Mouse (Mus musculus): ENCODE measurements around the gene Plekha1.
A peak's percentile ranks its signal among the peaks of the same experiment; 100 is the strongest.

Plekha1 gene

DNA sequence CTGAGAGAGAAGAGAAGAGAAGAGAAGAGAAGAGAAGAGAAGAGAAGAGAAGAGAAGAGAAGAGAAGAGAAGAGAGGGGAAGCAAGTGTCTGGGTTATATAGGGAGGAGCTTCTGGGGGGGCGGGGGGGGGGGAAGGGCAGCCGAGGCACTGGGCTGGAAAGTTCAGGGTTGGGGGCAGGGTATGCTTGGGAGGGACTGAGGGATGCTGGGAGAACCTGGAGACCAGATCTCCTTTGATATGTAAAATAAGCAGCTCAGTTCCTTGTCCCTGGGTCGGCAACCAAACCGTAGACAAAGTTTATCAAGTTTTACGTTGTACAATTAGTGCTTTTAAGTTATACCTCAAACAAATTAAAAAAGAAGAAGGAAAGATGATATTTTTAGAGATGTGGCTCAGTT is 5.6 kb upstream of the Plekha1 start:
- DNase-seq (ENCODE audit: low spot score): no peak

DNA sequence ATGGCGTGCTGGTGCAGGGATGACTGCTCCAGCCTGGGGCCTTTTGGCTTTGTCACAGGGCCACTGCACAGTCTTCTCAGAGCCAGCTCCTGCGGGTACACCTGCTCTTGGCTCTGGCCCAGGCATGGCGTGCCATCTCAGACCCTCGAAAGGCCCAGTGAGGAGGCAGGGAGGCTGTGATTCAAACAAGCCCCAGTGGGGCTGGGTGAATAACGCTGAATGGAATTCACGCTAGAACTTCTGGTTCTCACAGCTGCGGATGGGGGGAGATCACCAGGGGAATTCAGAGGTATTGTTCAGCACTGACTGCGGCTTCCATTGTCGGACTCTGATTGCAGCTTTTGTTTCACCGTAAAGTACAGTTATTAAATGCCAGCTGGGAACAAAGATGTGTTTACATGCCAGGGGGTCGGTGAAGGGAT is 4.8 kb upstream of the Plekha1 start:
- no peak for DNase-seq (ENCODE audit: low spot score)

DNA sequence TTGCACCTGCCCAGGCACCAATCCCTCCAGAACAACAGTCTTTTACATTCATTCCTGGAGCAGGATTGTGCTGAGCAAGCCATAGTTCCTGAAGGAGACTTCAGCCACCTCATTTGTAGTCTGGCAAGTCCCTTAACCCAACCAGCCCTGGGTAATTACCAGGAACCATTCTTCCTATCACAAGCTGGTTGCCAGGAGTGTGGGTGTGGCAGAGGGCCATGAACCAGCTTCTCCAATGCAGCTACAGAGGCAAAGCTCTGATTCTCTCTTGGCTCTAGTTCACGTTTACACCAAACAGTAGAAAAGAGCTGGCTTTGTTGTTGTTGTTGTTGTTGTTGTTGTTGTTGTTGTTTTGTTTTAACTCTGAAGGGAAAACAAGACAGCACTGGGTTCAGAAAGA is 3.1 kb upstream of the Plekha1 start:
- DNase-seq (ENCODE audit: low spot score): no peak

DNA sequence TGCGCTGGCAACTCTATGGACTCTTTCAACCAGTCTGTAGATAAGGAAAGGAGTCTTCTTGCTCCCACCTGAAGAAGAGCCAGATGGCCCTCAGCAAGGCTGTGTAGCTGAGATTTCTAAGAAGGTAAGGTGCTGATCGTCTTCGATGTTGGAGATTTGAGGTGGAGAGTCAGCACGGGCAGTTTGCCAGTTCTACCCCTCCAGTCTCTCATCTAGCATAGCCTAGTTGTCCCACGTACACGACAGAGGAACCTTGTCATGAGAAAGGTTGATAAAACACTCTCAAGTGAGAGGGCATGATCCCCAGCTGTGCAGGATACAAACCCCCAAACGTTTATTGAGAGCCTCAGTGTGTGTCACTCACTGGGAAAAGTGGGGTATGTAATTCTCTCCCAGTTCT is 845 bp upstream of the Plekha1 start:
- DNase-seq (ENCODE audit: low spot score): no peak

GRCm38 (mm10) chr7:130866640-130867039 is 1.1 kb downstream of the Plekha1 start:
- DNase-seq (ENCODE audit: low spot score): no peak

GRCm38 (mm10) chr7:130867256-130867655 is 1.7 kb downstream of the Plekha1 start:
- no peak for DNase-seq (ENCODE audit: low spot score)

DNA sequence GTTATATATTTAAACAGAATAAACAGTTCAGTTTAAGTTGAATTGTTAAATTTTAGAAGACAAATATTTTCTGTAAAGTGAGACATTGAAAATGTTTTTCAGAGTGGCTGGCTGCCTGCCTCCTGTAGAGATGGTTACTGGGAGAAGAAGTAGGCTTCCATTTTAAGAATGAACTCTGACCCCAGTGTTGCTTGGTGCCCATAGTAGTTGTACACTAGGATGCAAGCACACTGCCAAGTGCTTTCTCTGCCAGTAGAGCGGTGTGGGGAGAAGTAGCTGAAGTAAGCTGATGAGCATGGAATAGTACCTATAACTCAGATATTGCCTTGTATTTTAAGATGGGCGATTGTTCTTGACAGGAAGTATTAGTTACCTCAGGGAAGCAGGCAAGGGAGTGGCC is 18.6 kb downstream of the Plekha1 start:
- no peak for DNase-seq (ENCODE audit: low spot score)

DNA sequence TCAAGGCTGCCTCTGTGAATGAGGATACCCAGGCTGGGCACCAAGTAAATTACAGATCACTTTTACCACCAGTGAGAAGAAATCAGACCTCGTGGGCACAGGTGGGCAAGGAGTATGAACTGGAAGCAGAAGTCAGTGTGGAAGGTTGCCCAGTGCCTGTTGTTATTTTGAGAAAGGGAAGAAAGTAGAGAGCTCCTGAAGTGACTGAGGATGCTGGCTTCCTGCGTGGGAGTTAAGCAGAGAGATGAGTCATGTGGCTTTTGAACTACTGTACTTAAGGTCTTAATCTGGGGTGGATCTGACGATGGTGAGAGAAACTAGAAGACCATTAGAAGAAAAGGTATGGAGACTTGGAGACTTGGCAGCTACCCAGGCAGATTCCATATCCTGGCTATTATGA is 20.7 kb downstream of the Plekha1 start:
- no peak for DNase-seq (ENCODE audit: low spot score)

DNA sequence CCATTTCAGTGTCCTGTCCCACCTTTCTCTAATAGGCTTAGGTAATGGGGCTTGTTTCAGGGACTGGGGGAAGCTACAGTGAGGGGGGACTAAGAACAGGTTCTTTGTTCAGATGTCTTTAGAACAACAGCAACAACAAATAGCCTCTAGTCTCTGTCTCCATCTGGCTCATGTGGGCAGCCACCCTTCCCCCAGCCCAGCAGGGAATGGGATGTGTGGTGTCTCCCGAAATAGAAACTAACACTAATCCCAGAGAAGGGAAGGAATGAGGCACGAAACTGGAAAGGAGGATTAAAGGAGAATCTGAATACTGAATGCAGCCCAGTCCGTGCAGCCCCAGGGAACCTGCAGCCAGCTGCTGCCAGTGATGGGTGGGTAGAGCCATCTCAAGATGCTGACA is 22.4 kb downstream of the Plekha1 start:
- DNase-seq (ENCODE audit: low spot score): no peak

GRCm38 (mm10) chr7:130890871-130891270 is 25.3 kb downstream of the Plekha1 start:
- no peak for DNase-seq (ENCODE audit: low spot score)

DNA sequence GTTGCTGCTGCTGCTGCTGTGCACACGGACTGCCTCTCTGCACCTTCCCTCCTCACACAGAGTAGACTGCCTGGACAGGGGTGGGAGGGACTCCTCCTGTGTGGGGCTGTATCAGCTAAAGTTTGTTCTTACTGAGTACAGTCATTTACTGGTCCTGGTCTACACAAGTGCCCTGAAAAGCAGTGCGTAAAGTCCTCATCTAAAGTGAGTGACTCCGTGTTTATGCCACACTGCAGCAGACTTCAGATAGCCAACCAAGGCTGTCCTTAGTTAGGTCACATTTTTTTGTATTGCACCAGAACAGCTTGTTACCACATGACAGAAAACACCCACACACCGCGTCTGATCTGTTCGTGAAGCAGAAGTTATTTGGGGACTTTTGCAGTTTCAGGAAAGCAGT is 27.4 kb downstream of the Plekha1 start:
- peak; percentile 72 for DNase-seq (ENCODE audit: low spot score)

DNA sequence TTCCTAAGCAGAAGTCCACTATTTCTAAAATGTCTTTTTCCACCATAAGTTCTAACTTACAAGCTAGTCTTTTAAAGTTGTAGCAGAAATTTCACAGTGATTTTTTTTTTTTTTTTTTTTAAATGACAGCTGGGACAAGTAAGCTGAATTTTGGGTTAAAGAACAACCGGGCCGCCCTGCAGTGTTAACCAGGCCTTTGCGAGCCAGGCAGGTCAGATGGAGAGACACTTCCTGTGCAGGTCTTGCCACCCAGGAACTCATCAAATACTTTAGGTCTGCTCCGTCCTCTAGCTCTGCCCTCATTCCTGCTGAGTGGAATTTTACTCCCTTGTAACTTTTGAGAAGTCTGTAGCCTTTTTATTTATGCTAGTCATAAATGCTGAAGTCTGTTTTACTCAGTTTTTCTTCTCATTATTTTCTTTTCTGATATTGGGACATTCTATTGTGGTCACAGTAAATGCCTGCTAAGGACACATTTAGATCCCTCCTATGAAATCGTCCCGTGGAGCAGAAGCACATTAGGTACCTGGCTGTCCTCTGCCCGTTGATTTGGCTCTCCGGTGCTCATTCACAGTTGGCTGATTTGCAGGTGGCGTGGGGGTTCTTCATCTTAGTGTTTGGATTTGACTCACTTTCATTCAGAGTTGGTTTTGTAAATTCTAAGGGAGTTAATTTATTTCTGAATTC is 29.5 kb downstream of the Plekha1 start:
- no peak for DNase-seq (ENCODE audit: low spot score)

GRCm38 (mm10) chr7:130895618-130895945 is 30.0 kb downstream of the Plekha1 start:
- no peak for DNase-seq (ENCODE audit: low spot score)

GRCm38 (mm10) chr7:130896064-130896463 is 30.5 kb downstream of the Plekha1 start:
- no peak for DNase-seq (ENCODE audit: low spot score)

- no peak for DNase-seq (ENCODE audit: low spot score)
These were observed 31.6 kb downstream of the Plekha1 start for GRCm38 (mm10) chr7:130897201-130897600.

GRCm38 (mm10) chr7:130898373-130898772 is 32.8 kb downstream of the Plekha1 start:
- no peak for DNase-seq (ENCODE audit: low spot score)

- no peak for DNase-seq (ENCODE audit: low spot score)
These were observed 34.8 kb downstream of the Plekha1 start for GRCm38 (mm10) chr7:130900233-130900848.

GRCm38 (mm10) chr7:130902929-130903328 is 37.4 kb downstream of the Plekha1 start:
- DNase-seq (ENCODE audit: low spot score): no peak

- no peak for DNase-seq (ENCODE audit: low spot score)
These were observed 38.0 kb downstream of the Plekha1 start for GRCm38 (mm10) chr7:130903505-130904074.

- no peak for DNase-seq (ENCODE audit: low spot score)
These were observed 39.2 kb downstream of the Plekha1 start for GRCm38 (mm10) chr7:130904571-130905365.

DNA sequence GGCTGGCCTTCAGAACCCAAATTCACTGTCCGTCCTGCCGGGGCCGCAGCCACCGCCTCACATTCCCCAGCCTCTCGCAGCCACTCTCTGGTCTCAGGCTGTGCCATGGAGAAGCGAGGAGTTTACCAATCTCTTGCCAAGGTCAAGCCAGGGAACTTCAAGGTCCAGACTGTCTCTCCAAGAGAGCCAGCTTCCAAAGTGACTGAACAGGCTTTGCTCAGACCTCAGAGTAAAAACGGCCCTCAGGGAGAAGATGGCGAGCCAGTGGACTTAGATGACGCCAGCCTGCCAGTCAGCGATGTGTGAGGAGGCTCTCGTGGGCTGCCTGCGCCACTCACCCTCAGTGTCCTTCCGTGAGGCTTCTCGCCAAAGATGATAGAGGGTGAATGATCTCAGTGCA is 45.3 kb downstream of the Plekha1 start:
- DNase-seq (ENCODE audit: low spot score): no peak

DNA sequence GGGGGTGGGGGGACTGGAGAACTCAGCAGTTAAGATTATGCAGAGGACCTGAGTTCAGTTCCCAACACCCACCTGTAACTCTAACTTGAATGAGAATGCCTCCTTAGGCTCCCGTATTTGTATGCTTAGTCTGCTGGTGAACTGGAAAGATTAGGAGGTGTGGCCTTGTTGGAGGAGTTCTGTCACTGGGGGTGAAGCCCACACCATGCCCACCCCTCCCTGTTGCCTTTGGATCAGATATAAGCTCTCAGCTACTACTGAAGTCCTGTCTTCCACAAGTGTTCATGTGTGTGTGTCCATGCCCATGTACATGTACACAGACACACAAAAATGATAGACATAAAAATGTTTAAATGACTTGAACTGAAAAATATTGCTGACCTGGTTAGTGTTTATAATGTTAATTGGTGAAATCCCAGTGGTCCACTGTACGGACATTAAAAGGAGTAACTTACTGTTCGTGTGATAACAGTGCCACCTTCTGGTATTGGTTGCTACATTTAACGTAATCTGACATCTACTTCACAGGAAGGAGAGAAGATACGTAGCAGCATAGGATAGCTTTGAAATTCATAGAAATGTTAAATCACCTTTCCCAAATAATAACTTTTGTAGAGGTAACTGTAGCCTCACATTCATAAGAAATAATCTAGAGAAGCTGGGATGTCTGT is 49.3 kb downstream of the Plekha1 start:
- DNase-seq (ENCODE audit: low spot score): peak; percentile 62

Data from layer of hippocampus, adult 9-10 months (tissue).